Mouse (Mus musculus) spleen, postnatal 14 days (tissue): ENCODE results near the gene Cend1.
"Not testable (repeated sequence)": the region's sequence is repeated elsewhere in the genome, so short reads cannot be mapped to it uniquely, and the experiment has no call there.

Experiments used
- DNase-seq, 2 experiments: peaks; one replicate each; pipeline ENCODE4 v3.0.0; 2021 to 2022; ENCODE audit warnings: low spot score in 2 of 2

Cend1 gene

DNA sequence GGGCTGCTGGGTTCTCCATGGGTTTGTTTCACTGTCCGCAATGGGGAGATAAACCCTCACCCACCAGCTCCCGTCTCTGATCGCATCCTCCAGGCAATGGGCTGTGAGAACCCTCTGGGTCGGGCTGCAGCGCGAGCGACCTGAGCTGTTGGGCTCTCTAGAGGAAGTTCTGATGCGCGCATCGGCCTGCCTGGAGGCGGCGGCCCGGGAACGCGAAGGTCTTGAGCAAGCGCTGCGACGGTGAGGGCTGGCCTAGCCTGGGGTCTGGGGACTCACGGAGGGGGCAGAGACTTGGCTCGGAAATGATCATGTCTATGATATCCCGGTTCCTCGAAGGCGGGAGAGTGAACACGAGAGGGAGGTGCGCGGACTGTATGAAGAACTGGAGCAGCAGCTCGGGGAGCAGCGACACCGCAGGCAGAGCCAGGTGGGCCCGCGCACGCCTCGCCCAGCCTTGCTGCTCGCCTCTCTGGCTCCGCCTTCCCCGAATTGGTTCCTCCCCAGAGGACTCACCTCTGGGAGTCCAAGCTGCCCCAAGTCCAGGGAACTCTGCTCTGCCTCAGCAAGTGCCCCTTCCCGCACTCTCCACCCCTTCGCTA, 35.4 kb upstream of the Cend1 start:
- DNase-seq, result peak in 1 of 2 experiments; percentile 15

- DNase-seq, result no peak
These were observed 34.7 kb upstream of the Cend1 start for GRCm38 (mm10) chr7:141463824-141464602.

DNA sequence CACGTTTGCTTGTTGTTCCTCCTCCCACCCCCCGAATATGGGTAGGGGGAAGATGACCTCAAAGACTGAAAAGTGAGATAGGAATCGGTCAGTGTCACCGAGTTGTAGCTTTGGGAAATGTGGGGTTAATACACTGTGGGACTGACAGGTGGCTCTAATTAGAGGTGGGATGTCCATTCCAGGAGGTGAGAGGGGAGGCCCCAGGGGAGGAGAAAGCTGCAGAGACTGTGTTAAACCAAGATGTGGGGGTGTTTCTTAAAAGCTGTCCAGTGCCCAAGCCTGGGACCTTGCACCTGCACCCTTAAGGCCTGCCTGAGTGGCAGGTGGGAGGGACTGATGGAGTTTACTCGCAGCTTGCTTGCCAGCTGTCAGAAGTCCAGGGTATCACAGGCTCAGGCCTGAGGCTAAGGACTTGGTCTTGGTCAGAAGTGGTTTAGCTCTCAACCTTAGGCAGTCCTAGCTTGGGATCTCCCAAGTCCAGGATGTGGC, 33.1 kb upstream of the Cend1 start:
- no peak for DNase-seq

GRCm38 (mm10) chr7:141461521-141462332, 32.4 kb upstream of the Cend1 start:
- no peak for DNase-seq

- DNase-seq, result no peak
These were observed 31.3 kb upstream of the Cend1 start, which contains the start of gene Cracr2b for GRCm38 (mm10) chr7:141460391-141461113. Gene Cracr2b (plus strand): TSS chr7:141461094.

DNA sequence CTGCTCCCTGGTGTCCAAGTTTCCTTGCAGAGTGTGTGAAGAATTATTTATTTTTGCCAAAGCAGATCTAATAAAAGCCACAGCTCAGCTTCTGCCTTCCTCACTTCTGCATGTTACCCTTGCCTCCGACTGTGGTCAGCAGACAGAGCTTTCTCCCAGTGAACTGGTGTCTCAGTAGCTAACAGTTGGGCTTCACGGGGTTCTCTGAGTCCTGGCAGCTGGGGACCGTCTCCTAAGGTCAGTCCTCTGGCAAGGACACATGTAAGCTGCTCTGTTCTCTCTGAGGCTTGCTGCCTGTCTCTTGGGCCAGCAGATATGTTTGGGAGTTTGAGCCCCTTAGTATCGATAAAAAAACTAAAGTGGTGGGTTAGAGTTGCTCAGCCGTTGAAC, 30.7 kb upstream of the Cend1 start:
- DNase-seq, result no peak

- DNase-seq, result no peak
These were observed 30.0 kb upstream of the Cend1 start for GRCm38 (mm10) chr7:141459301-141459711.

DNA sequence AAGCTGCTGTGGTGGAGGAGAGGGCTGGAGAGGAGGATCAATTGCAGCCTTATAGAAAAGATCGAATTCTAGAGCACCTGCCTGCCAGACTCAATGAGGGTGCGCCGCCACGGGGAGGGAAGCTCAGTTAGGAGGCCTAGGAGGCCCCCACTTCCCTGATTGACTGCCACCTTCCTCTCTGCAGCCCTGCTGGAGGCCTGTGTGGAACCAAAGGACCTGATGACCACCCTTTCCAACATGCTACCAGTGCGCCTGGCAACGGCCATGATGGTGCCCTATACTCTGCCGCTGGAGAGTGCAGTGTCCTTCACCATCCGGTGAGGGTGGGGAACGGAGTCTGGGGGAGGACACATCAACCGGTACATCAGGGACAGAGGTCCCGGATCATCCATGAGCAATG, 29.4 kb upstream of the Cend1 start:
- no peak for DNase-seq

DNA sequence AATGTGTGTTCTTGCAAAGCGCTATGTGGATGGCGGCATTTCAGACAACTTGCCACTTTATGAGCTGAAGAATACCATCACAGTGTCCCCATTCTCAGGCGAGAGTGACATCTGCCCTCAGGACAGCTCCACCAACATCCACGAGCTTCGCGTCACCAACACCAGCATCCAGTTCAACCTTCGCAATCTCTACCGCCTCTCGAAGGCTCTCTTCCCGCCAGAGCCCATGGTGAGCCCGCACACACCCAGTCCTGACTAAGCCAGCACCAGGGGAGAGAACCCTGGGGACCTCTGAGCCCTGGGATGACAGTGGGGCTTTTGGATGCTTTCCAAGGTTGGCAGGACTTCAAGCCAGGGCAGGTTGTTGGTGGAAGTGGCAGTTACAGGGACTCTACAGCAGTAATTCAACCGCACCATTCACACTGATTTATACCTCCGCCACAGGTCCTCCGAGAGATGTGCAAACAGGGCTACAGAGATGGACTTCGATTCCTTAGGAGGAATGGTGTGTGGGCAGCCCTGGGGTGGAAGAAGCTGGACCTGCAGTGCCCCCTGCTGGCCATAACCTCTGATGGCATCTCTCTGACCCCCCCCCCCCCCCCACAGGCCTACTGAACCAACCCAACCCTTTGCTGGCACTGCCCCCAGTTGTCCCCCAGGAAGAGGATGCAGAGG, 28.8 kb upstream of the Cend1 start:
- DNase-seq, result peak; percentile 41 to 62

GRCm38 (mm10) chr7:141457236-141457635, 27.9 kb upstream of the Cend1 start:
- DNase-seq, result no peak

- no peak for DNase-seq
These were observed 27.4 kb upstream of the Cend1 start for GRCm38 (mm10) chr7:141456739-141457138.

GRCm38 (mm10) chr7:141455610-141456314, 26.5 kb upstream of the Cend1 start:
- DNase-seq, result peak; percentile 15 to 53

- peak; percentile 92 to 94 for DNase-seq
These were observed 25.8 kb upstream of the Cend1 start, which contains the start of gene Pnpla2 for GRCm38 (mm10) chr7:141454967-141455551. Gene Pnpla2 (plus strand): TSS chr7:141455198.

DNA sequence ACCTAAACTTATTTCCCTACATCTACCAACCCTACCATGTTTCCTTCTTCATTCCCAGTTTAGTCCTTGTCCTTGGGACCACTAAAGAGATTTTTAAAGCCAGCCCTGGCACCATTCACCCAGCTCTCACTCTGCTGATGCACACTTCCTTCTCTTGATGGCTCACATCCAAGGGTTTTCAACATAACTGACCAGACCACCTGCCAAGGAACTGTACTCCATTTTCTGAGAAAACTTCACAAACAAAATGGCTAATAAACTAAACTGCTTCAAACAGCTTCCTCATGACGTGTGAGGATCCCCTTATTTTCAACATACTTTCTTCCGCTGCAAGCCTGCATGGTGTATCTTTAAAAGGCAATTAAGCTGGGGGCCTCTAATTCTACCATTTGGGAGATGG, 24.3 kb upstream of the Cend1 start:
- no peak for DNase-seq

- DNase-seq, result no peak
These were observed 22.6 kb upstream of the Cend1 start for GRCm38 (mm10) chr7:141451928-141452327.

GRCm38 (mm10) chr7:141447110-141447991, 18.1 kb upstream of the Cend1 start, which contains the start of gene Rplp2:
Gene Rplp2 (plus strand): TSS chr7:141447370.
- DNase-seq, result peak; percentile 85 to 90

- not testable (repeated sequence) for DNase-seq
These were observed 17.1 kb upstream of the Cend1 start for GRCm38 (mm10) chr7:141446374-141446773.

DNA sequence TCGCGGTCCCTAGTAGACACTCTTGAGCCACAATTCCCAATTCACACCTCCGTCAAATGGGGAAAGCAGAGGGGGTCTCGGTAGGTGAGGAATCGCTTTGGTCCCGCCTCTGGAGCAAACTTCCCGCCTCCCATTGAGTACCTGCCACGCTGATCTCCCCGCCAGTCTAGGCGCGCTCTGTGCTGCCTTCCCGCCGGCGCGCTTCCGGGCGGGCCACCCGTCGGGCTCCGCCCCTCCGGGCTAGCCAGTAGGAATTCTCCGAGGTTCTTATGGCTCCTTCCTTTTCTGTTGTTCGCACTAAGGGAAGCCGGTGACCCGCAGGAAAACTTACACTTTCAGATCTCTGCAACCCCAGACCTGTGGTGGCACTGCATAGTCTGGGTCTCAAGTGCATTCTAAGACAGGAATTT, 14.5 kb upstream of the Cend1 start, which contains the start of gene Pidd1:
TSS of gene Pidd1 (minus strand) at position 198 of the 410 bp plus-strand sequence.
- DNase-seq, result peak; percentile 51 to 53
